Mouse (Mus musculus) liver, embryonic 14.5 days (tissue): Measurements from ENCODE around the gene Myo7a.

ENCODE experiments used
- CTCF ChIP-seq: IDR thresholded peaks from 2 replicates; pipeline ENCODE4 v1.5.1; 2016; ENCODE audit warnings: antibody characterized with exemption, low read depth, control low read depth
- EP300 ChIP-seq: IDR thresholded peaks from 2 replicates; pipeline ENCODE4 v1.6.1; 2016; ENCODE audit warnings: antibody characterized with exemption, low read depth

DNA sequence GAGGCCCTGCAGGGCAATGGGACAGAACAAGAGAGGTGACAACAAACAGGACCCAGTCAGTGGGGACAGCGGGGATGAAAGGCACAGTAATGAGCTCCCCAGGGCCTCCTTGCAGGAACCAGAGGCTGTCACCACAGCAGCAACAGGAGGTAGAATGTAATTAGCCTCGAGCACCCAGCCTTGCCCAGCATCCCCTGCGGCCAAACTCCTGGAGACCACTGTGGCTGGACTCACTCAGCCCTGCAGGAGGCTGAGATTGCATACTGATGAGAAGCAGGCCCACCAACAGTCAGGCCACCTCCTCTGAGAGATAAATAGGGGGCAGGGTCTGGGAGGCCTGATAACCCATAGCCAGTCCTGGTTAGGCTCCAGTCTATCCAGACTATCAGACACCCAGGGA is 30.5 kb upstream of the Myo7a start:
- TF ChIP-seq CTCF (no peak), EP300 (no peak)
